Mouse (Mus musculus) ES-Bruce4 (cell line): ENCODE measurements around the gene A530084C06Rik. TPM values are rescaled to one million over a fixed set of nuclear protein-coding genes. Genes with fewer than 3 reads are reported as not detected.
A peak's percentile ranks its signal among the peaks of the same experiment; 100 is the strongest.

Source experiments
- H3K27ac ChIP-seq: 2 replicates; pipeline ENCODE4 v1.5.1; 2012; ENCODE audit warnings: low read length, inconsistent platforms; ENCODE audit not compliant: insufficient read depth
- H3K27me3 ChIP-seq: 2 replicates; pipeline ENCODE4 v1.6.1; 2012; ENCODE audit warnings: mild to moderate bottlenecking, low read length, inconsistent platforms; ENCODE audit not compliant: control insufficient read depth, poor library complexity, insufficient read depth, severe bottlenecking
- H3K36me3 ChIP-seq: 2 replicates; pipeline ENCODE4 v1.6.1; 2012; ENCODE audit warnings: inconsistent platforms, mild to moderate bottlenecking, low read length, moderate library complexity; ENCODE audit not compliant: control insufficient read depth, poor library complexity, insufficient read depth, severe bottlenecking
- H3K4me1 ChIP-seq: one replicate; pipeline ENCODE4 v1.8.1; 2011; ENCODE audit warnings: low read length; ENCODE audit not compliant: control insufficient read depth, insufficient read depth
- H3K4me3 ChIP-seq: 2 replicates; pipeline ENCODE4 v1.5.1; 2011; ENCODE audit warnings: low read depth, mild to moderate bottlenecking, low read length
- H3K9ac ChIP-seq: 2 replicates; pipeline ENCODE4 v1.6.1; 2012; ENCODE audit warnings: low read depth, mild to moderate bottlenecking, inconsistent platforms; ENCODE audit not compliant: poor library complexity, severe bottlenecking
- H3K9me3 ChIP-seq: replicated peaks from 2 replicates; pipeline ENCODE4 v1.6.1; 2012; ENCODE audit warnings: mild to moderate bottlenecking, low read length, inconsistent platforms; ENCODE audit not compliant: control insufficient read depth, poor library complexity, insufficient read depth, severe bottlenecking
- CTCF ChIP-seq: IDR thresholded peaks from one replicate; pipeline ENCODE4 v1.8.1; 2011; ENCODE audit warnings: low read depth, low read length
- EP300 ChIP-seq: IDR thresholded peaks from 2 replicates; pipeline ENCODE4 v1.6.1; 2011; ENCODE audit warnings: low read depth, low read length; ENCODE audit not compliant: insufficient read depth
- POLR2A ChIP-seq: IDR thresholded peaks from one replicate; pipeline ENCODE4 v1.8.1; 2011; ENCODE audit warnings: low read length; ENCODE audit not compliant: insufficient read depth
- polyA plus RNA-seq: library from polyadenylated mRNA; stranded (reverse); fragments of >200 nt; gene quantifications from 2 replicates; pipeline ENCODE4 v1.2.4, GENCODE M21; 2011; ENCODE audit warnings: low read depth; ENCODE audit not compliant: missing spikeins, insufficient read depth, insufficient read length

A530084C06Rik gene
- polyA plus RNA-seq, 1 experiment: not detected

- H3K9me3 ChIP-seq: no peaks in the 10 kb centered on the region
- H3K27ac ChIP-seq: no peak overlapping the region
- no peaks in the 10 kb centered on the region for H3K4me1 ChIP-seq
- no peak overlapping the region for H3K9ac ChIP-seq
- H3K4me3 ChIP-seq: no peak overlapping the region
- peaks cover 4% of the 10 kb centered on the region; the same call in 1 of the 2 replicates for H3K27me3 ChIP-seq
- no peaks in the 10 kb centered on the region for H3K36me3 ChIP-seq
- TF ChIP-seq EP300 (no peak), POLR2A (no peak), CTCF (no peak)
These were observed 5.3 kb upstream of the A530084C06Rik start for GRCm38 (mm10) chr13:31564394-31564793.

GRCm38 (mm10) chr13:31559419-31560144 lies 449 bp upstream of the A530084C06Rik start:
- Histone ChIP-seq H3K36me3 (no peaks in the 10 kb centered on the region), H3K27me3 (peaks cover 13% of the 10 kb centered on the region), H3K9ac (peak overlapping the region; percentile 49), H3K4me3 (peak overlapping the region; percentile 45), H3K9me3 (no peaks in the 10 kb centered on the region), H3K4me1 (no peaks in the 10 kb centered on the region), H3K27ac (no peak overlapping the region)
- TF ChIP-seq CTCF (peak; percentile 56), EP300 (no peak)

GRCm38 (mm10) chr13:31557768-31558520 lies 1.2 kb downstream of the A530084C06Rik start:
- Histone ChIP-seq H3K4me3 (peak overlapping the region; percentile 45), H3K27me3 (peaks cover 13% of the 10 kb centered on the region), H3K4me1 (no peaks in the 10 kb centered on the region), H3K9ac (peak overlapping the region; percentile 49), H3K36me3 (no peaks in the 10 kb centered on the region), H3K27ac (no peak overlapping the region), H3K9me3 (no peaks in the 10 kb centered on the region)
- no peak for TF ChIP-seq POLR2A
- TF ChIP-seq CTCF: no peak
- no peak for TF ChIP-seq EP300

- no peaks in the 10 kb centered on the region for H3K36me3 ChIP-seq
- H3K4me3 ChIP-seq: peak overlapping the region; percentile 45
- peak overlapping the region; percentile 49 for H3K9ac ChIP-seq
- H3K4me1 ChIP-seq: no peaks in the 10 kb centered on the region
- peaks cover 13% of the 10 kb centered on the region for H3K27me3 ChIP-seq
- no peak for TF ChIP-seq EP300
- no peak for TF ChIP-seq POLR2A
- TF ChIP-seq CTCF: no peak
- H3K9me3 ChIP-seq: no peaks in the 10 kb centered on the region
- H3K27ac ChIP-seq: no peak overlapping the region
These were observed 2.0 kb downstream of the A530084C06Rik start for GRCm38 (mm10) chr13:31556964-31557767.

- Histone ChIP-seq H3K27me3 (peaks cover 13% of the 10 kb centered on the region), H3K27ac (no peak within 1 kb of the TSS), H3K4me1 (no peaks in the 10 kb centered on the region), H3K36me3 (no peaks in the 10 kb centered on the region), H3K9me3 (no peaks in the 10 kb centered on the region), H3K9ac (no peak within 1 kb of the TSS), H3K4me3 (no peak within 1 kb of the TSS)
- no peak for TF ChIP-seq CTCF
These were observed 3.3 kb downstream of the A530084C06Rik start, which contains the start of gene Foxq1 for GRCm38 (mm10) chr13:31555834-31556233. Foxq1 (plus strand) TSS chr13:31556134.
